Mouse (Mus musculus): ENCODE results near the gene Dhx15.
"Not testable (repeated sequence)": the region's sequence is repeated elsewhere in the genome, so short reads cannot be mapped to it uniquely, and the experiment has no call there.

Gene Dhx15

DNA sequence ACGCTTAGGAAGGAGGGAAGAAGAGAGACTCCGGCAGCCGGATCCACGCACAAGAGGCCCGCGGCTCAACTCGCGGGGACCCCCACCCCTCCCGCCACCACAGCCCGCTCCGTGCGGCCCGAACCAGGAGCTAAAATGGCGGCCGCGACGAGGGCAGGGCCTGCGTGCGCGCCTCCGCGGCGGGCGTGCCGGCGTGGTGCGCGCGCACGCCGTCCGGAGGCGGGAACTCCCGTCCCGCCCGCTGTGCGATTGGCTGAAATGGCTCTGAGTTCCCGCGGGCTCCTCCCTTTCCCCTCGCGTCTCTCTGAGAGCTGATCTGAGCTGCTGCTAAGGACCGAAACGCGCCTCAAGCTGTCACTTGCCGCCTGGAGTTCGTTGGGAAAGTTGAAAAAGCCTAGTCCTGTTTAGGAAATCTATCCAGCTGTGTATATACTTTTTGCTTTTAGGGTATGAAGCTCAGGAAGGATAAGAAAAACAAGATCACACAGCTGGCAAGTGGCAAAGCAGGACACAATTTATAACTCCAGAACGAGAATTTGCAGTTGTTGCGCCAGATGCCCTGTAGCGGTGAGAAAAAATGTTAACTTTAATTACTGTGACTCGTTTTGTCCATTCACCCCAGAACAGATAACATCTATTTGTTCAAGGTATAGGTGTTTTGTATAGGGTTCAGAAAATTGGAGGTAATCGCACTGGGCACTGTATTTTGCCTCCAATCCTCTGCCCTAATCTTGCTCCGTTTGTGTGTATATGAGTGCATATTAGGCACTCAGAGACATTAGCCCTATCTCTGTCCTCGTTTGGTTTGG is at the start of gene Dhx15:
TSS of gene Dhx15 (minus strand) at position 144 of the 809 bp plus-strand sequence.
- DNase-seq (ENCODE audit: low spot score in 2 of 2): peak; percentile 86 to 89

DNA sequence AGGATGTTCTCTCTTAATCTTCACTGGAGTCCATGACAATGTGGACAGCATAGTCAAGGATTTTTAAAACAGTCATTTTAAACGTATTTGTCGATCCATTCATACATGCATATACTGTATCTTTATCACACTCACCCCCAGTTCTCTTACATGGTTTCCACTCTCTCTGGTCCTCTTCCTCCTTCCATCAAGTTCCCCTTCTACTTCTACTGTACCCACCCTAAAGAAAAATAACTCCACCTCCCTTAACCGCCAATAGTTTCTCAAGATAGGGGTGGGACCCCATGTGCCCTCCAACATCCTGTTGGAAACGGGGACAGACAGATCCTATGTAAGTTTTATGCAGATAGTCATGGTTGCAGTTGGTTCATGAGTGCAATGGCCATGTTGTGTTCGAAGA is 48.6 kb upstream of the Dhx15 start:
- DNase-seq (ENCODE audit: low spot score in 2 of 2): no peak

DNA sequence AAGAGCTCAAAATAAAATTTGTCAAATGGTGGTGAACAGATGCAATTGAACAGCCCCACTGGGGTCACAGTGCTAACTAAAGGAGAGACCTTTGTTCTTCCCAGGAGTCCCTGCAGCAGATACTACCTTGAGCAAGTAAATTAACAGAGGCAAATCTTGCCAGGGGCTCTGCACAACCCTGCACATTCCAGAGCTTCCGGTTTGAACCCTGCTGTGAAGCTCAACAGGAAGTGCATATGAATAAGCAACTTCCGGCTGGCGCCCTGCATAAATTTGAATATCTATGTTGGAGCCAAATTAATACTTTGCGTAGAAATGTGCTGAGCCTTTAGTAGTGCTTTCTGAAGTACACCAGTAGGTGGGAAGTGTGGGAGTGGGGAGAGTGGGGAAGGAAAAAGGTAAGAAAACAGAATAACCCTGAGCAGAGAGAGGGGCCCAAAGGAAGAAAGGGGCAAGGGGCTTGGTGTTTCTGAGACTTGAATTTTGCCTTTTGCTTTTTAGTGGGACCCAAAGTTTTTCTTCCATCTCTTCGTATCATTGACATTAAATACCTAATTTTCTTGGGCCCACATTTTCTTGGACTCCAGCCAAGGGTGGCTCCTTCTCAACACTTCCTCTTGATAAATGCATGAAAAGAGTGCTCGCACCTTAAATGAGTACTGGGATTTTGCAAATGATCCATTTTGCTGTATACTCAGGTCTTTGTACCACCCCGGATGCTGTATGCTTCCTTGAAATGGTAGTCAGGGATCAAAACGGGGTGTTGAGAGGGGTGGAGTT is 47.8 kb upstream of the Dhx15 start:
- no peak for DNase-seq (ENCODE audit: low spot score in 2 of 2)

DNA sequence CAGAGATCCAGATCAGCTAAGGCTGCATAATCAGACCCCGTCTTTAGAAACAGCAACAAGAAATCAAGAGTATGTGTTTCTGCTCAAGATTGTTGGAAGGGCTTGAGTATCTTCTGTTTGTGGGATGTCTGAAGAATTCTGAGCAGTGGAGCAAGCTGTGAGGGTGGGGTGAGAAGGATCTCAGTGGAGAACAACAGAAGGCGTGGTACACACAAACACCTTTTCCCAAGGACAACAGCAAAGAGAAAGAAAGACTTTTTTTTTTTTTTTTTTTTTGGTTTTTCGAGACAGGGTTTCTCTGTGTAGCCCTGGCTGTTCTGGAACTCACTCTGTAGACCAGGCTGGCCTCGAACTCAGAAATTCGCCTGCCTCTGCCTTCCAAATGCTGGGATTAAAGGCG is 46.3 kb upstream of the Dhx15 start:
- not testable (repeated sequence) for DNase-seq (ENCODE audit: low spot score in 2 of 2)

DNA sequence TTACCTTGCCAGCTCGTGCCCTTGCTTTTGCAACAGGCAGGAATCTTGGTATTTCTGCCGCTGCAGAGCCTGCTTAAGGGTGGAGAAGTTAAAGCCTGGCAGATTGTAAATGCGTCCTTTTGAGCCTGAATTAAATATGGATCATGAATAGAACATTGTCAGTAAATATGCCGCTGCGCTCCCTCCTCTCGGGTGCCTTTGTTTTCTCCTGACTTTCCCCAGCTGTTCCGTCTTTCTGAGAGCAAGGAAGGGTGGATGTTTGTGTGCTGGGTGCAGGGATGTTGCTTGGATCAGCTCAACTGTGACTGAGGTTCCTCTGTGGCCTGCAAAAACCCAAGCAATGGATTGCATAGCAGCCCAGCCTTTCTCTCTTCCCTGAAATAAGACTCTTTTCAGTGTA is 44.3 kb upstream of the Dhx15 start:
- DNase-seq (ENCODE audit: low spot score in 2 of 2): no peak

DNA sequence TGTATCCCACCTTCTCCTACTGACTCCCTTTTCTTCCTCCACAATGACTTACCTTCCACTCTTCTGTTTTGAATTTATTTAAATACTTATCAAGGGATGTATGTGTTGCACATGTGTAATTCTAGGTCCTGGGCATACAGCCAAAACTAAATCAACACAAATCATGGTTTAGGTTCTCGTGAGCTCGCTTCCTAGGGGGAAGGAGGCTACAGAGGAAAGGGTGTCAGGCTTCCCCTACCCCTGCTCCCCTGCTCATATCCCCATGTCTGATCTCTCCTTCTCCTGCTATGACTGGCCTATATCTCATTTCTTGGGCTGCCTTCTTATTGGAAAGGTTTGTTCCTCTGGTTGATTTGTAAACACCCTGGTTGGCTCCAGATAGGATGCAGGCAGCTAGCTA is 43.6 kb upstream of the Dhx15 start:
- DNase-seq (ENCODE audit: low spot score in 2 of 2): no peak

DNA sequence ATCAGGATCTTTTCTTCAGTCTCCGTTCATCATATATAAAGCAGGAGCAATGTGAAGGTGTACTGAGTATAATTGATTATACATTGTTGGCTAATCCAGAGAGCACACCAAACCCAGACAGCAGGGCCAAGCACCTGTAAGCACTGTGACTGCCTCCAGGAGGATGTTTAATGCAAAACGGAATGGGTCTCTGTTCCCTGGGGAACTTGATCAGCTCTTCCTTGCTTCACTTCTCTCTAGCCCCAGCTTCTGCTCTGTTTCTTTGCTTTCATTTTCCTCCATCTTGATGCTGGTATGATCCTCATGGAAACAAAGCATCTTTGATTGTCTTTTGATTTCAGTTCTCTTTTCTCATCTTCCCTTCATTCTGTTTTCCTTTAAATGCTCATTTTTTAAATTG is 42.3 kb upstream of the Dhx15 start:
- no peak for DNase-seq (ENCODE audit: low spot score in 2 of 2)

DNA sequence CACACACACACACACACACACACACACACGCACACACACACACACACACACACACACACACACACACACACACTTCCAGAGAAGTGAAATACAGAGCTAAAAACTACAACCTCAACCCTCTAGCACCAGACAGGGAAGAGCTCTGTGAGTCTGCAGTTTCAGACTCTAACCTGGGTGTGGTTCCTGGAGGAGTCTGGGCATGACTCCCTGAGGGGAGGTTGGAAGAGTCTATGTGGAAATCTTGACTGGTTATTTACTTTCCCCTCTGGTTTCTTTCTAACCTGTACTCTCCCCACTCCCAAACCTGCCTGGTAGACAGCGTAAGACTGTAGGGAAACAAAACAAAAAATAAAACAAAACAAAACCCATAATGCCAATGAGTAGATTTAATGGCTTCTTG is 41.9 kb upstream of the Dhx15 start:
- DNase-seq (ENCODE audit: low spot score in 2 of 2): peak in 1 of 2 experiments; percentile 39

DNA sequence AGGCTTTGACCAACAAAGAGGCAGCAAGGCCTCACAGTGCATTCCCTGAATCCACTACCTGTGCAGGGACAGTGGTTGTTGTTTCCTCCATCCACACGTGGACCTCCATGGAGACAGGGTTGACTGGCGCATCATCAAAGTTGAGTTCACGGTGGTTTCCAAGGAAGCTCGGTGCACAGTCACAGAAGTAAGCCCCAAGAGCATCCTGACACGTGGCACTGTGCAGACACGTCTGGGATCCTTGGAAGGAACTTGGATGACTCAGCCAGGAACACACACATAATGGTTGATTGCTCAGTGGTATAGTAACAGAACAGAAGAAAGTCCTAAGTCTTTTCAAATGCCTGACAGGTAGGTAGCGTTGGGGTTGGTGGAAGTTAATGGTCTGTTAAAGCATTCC is 40.2 kb upstream of the Dhx15 start:
- DNase-seq (ENCODE audit: low spot score in 2 of 2): no peak

DNA sequence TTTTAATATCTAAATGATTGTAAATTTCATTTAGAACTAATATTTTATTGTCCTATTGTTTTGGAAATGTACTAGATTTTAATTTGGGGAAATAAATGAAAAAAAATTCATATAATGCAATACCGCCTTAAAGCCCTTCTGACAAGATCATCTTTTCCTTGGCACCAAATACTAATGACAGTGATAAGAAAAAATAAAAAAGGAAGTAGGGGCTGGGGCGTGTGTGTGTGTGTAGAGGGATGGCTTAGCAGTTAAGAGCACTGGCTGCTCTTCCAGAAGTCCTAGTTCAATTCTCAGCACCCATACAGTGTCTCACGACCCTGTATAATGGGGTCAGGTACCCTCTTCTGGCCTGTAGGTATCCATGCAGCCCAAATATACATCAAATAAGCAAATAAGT is 36.4 kb upstream of the Dhx15 start:
- DNase-seq (ENCODE audit: low spot score in 2 of 2): no peak

DNA sequence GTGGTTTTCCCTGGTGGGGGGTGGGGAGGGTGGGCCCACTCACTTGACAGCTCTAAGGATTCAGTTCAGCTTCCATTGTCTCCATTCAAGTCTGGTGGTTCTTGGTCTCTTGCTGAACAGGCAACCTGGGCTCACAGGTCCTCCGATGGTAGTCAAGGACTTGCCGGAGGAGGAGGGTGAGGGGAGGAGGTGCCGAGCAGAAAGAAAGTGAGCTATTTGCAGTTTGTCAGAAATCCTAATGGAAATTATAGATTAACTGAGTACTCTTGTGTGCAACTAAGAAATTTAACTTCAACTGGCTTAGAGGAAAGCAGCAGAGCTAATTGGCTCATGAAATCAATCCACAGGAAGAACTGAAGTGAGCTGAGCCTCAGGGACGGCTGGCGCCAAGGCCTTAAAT is 31.3 kb upstream of the Dhx15 start:
- no peak for DNase-seq (ENCODE audit: low spot score in 2 of 2)

DNA sequence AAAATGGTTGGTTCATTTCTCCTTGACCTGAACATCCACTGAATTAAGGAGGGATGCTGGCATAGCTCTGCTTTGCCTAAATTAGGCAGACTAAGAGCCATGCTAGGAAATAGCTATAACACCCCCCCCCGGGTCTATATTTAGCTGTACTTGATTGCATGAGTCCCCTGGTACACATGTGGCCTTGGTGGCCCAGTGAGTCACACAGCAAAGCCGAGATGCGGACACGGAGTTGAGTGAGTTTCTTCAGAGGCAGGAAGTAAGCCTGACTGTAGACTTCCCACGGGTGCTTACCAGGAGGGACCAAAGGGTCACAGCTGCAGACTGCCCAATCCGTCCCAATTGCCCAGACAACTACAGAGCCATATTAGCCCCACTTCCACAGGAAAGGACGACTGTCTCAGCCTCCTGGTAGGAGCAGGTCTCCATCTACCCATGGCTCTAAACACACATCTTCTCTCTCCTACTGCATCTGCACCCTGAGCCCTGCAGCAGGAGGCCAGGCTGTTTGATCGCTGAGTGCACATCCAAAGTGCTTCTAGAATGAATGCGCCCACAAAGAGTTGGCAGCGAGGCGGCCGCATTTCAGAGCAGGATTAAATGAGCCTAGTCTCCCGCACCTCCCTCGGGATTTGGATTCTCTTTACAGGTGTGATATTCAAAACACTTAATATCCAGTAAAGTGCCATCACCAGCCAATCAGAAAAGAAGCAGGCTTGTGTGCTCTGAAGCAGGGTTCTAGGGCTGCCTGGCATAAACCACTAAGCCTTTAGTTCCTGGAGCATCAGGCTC is 29.9 kb upstream of the Dhx15 start:
- no peak for DNase-seq (ENCODE audit: low spot score in 2 of 2)

DNA sequence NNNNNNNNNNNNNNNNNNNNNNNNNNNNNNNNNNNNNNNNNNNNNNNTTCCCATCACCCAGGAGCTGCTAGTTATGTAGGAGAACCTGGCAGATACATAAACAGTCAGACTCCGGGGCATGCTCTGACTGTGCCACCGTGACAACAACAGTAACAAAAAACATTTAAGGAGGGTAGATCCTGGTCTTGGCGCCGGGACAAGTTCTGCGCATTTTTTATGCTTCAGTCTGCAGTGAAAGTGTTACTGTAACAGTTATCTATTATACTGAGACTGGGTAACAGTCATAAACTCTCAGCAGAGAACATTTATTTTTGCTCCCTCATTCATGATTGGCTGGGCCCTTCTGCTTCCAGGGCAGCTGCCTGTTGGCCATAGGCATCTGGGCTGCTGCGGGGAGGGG is 27.9 kb upstream of the Dhx15 start:
- DNase-seq (ENCODE audit: low spot score in 2 of 2): no peak

DNA sequence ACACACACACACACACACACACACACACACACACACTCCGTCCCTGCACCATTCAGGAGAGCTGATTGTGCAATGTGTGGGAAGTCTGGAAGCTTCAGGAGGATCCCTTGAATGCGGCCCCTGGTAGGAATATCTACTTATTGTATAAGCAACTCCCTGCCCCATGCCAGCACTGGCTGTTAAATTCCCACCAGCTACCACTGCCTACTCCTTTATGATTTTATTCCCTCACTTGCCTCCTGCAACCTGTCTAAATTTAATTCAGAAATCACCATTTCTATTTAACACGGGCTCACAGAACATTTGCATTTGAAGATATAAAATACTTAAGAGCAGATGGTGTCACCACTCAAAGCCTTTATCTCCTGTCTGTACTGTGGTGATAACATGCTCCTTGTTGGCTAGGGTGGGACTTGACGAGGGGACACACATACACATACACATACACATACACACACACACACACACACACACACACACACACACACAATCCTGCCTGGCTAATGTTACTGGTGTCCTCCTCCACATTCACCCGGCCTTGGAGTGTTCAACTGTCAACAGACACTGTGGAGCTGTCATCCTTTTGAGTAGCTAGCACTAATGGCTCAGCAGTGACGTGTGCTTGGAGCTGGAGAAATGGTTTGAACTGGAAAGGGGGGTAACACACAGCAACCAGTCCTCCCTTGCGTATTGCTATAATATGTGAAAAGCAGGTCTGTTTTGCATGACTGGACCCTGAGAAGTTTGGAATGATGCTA is 23.0 kb upstream of the Dhx15 start:
- DNase-seq (ENCODE audit: low spot score in 2 of 2): no peak

DNA sequence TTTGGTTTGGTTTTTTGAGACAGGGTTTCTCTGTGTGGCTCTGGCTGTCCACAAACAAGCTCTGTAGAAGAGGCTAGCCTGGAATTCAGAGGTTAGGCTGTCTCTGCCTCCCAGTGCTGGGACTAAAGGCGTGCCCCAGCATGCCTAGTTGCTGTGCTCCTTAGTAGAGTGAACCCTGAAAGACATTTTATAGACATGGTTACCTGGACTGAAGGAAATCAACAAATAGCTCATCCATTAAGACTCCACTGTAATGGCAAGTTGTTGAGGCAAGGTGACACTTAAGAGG is 810 bp upstream of the Dhx15 start:
- peak in 1 of 2 experiments; percentile 14 for DNase-seq (ENCODE audit: low spot score in 2 of 2)

DNA sequence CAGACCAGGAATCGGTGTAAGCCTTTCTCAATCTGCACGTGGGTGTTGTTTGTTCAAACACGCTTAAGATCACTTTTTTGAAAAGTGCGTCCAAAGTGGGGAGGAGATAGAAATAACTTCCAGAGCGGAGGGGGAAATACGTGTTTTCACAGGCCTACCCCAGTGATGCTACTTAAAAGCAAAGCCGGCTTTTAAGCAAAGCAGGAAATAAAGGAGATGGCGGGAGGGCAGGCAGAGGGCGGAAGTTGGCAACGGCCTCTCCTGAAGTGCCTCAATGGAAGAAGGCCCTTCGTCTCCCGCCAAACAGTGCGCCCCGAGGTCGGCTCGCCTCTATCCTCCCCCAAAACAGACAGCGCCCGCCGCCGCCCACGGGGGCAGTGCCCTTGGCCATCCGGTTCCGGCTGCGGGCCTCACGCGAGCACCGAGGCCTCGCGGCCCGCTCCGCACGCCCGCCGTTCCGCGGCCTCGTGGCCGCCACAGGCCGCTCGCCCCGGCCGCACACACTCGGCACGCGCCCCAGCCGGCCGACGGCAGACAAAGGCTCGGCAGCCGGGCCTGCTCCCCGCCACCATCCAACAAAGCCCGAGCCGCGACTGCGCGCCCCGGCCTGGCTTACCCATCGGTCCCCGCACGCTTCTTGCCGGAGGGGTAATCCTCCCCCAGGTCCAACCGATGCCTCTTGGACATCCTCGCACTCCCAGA is 499 bp downstream of the Dhx15 start:
- DNase-seq (ENCODE audit: low spot score in 2 of 2): peak; percentile 27 to 72

DNA sequence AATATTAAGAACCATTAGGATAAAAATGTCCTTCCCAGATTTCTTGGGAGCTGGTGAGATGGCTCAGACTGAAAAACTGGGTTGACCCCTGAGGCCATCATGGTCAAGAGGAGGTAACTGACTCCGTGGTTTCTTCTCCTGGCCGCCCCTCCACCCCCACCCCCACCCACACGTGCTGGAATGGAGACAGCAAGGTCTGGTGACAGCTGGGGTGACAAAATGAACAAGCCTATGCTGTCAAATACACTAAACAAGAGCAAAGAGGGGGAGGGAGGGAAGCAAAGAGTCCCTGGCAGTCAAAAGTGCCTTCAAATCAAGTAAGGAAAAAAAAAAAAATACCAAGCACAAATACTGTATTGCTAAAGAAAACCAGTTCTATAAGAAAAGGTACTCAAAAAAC is 2.1 kb downstream of the Dhx15 start:
- DNase-seq (ENCODE audit: low spot score in 2 of 2): no peak

DNA sequence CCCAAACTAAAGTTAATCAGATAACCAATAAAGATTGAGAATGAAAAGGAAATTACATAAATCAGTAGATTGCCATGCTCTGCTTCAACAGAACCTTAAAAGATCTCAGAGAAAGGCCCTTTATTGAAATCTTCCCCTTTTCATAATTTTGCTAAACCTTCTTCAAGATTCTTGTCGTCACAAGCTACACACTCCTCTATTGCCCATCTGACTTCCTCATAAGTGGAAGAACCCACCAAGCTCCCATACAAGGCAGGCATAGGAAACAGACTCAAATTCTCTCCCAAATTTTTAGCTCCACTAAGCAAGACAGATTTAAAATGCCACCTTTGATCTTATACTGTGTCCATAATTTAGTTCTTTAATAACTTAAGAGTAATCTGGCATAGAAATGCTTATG is 13.0 kb downstream of the Dhx15 start:
- no peak for DNase-seq (ENCODE audit: low spot score in 2 of 2)

DNA sequence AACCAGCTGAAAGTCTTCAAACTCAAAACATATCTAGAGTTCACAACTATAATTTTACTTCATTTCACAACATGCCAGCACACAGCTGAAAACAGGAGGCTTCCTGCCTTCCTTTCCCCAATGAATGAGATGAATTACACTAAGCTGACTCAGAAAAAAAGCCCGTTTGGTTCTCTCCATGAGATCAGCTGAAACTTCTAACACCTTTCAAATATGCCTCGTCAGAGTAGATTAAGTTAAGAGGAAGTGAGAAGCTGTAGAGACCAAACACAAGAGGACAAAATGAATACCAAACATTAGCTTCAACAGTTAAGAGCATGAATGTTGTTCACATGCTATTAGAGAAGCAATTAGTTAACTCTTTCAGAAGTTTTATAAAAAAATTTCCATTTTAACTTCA is 21.8 kb downstream of the Dhx15 start:
- DNase-seq (ENCODE audit: low spot score in 2 of 2): no peak

DNA sequence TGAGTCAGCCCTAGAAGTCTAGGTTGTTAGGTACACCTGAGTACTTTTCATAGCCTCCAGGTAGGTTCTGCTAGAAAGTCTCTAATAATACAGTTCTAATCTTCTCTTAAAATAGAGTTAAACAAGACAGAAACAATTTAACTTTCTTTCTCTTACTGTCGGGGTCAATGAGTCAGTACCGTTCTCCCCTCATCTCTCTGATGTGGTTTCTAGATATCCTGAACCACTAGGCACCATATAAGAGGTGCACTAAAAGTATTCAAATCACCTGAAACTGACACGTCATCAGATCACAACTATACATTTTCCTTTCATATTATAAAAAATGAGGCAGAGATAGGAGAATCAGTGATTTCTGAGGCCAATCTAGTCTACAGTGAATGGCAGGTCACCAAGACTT is 41.2 kb downstream of the Dhx15 start:
- DNase-seq (ENCODE audit: low spot score in 2 of 2): no peak

DNA sequence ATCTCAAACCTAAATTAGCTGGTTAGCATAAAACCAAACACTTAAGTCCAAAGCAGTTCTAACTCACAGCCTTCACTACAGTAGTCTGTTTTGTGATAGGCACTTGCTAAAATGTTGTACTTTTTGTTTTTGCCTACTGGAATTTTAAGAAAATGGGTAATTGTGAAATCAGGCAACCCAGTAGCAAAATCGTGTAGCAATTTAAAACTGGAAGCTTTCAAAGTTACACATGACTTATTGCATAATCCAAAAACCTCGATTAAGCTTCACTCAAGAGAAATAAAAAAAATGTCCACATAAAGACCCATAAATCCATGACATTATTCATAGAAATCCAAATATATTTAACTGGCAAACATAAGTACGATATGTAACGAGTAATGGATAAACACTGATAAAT is 43.2 kb downstream of the Dhx15 start:
- DNase-seq (ENCODE audit: low spot score in 2 of 2): no peak

Measured in urinary bladder, adult 18-20 months (tissue).